Mouse (Mus musculus) yolk sac, embryonic 10.5 days (tissue): ENCODE measurements around the gene Pou5f1.

Source experiments
- DNase-seq: peaks from one replicate; pipeline ENCODE4 v3.0.0-alpha.2; 2017; ENCODE audit warnings: low spot score

Gene Pou5f1

GRCm38 (mm10) chr17:35512916-35513626 lies 7.3 kb downstream of the Pou5f1 start:
- no peak for DNase-seq

- peak; percentile 37 for DNase-seq
Measured at GRCm38 (mm10) chr17:35513886-35514285, 8.1 kb downstream of the Pou5f1 start.

DNA sequence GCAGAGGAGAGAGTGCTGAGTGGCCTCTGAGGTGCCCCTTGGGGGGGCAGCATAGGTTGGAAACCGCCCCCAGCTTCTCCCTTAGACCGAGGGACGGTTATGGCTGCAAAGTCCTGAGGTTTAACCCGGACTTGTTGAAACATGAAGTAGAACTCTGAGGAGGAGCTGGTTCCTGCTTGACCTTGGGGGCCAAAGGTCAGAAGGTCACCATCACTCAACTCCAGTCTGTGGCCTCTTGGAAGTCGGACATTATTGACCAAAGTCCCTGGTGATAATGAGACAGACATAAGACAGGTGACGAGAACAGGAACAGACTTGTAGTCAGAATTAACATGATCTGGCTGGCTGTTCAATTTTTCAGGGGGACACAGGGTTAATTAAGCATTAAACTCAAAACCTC lies 8.9 kb downstream of the Pou5f1 start:
- peak; percentile 77 for DNase-seq

DNA sequence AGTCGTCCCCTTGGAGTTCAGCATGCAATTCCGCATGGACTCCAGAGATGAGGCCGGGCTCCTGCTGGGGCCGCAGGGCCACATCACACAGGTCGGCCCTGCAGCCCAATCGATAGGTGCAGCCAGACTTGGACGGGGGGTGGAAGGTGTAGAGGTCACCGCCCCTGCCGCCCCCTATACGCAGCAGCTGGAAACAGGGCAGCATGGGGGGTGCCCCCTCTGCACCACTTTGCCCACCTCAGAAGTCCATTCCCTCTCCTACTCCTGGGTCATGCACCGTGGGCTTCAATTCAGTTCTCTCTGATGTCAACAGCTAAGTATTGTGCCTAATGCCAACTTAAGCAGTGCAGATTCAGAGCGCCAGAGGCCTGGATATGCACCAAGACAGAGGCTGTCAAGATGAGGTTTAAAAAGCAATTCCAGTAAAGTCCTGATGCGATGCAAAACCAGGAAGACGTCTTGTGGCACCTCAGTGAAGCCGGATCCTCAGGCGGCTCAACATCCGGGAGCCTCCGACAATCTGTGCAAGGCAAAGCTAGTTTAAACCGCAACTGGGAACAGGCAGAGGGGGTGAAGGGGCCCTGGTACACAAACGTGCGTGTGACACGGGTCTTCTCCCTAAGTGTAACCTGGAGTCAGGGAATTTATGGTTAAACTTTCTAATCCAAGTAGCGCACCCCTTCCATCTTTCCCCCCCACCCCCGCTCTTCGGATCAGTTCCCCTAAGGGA lies 10.3 kb downstream of the Pou5f1 start:
- DNase-seq: peak; percentile 7

GRCm38 (mm10) chr17:35516652-35517500 lies 11.1 kb downstream of the Pou5f1 start, which contains the start of the genes Tcf19 and Cchcr1:
Tcf19 (minus strand) TSS chr17:35516824.
Cchcr1 (plus strand) TSS chr17:35517100.
- DNase-seq: peak; percentile 99

DNA sequence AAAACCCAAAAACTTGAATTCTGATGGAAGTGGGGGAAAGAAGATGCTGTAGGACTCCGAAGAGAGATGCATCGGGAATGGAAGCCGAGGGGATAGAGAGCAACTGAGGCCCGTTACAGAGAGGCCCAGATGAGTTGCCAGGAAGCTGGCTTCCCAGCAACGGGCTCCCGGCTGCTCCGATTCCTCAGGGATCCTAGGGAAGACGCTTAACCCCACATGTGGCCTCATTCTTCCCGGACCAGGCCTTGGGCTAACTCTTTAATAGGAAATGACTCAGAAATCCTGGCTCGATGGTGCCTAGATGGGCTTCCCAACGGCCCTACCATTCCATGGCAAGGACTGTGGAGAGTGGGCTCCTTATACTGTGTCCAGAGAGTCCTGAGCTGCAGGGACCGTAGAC lies 11.7 kb downstream of the Pou5f1 start:
- no peak for DNase-seq

DNA sequence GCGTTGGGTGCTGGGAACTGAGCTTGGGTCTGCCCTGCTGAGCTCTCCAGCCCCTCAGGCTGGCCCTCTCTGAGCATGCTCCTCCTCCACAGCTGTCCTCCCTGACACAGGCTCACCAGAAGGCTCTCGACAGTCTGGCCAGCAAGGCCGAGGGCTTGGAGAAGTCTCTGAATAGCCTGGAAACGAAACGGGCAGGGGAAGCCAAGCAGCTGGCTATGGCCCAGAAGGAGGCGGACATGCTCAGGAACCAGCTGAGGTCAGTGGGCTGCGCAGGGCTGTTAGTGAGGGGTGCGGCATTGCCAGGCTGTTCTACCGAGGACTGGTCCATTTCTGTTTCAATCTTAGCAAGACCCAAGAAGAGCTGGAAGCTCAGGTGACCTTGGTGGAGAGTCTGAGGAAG lies 18.5 kb downstream of the Pou5f1 start:
- no peak for DNase-seq

DNA sequence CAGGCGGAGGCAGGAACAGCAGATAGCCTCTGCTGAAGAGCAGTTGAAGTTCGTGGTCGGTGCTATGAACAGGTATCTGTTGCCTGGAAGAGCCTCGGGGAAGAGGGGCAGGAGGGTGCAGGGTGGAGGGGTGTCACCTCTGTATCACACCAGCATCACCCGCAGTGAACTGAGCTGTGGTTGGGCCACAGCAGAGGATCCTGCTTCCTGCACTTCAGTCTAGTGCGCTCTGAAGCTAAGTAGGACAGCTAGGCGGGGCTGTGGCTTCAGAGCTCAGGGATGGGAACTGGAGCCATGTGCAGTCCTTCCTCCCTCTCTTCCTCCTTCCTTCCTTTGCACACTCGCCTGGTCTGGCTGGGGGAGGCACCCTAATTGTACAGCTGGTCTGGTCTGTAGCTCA lies 20.8 kb downstream of the Pou5f1 start:
- DNase-seq: no peak

GRCm38 (mm10) chr17:35532360-35532759 lies 26.5 kb downstream of the Pou5f1 start:
- DNase-seq: no peak

DNA sequence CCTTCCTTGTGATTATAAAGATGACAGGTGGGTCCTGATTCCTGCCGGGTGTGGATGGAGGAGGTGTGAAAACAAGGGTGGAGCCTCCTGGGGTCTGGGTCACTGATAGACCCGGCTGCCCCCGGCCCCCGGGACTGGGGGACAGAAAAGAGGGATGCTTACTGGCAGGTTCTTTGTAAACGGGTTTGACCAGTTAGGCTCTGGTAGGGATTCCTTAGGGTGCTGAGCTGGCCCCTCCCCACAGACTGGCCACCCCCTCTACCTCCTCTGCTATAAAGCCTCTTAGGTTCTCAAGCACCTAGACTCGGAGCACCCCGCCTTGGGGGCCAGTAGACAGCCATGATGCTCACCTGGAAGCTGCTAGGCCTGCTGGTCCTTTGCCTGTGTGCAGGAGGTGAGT lies 27.1 kb downstream of the Pou5f1 start, which contains the start of gene Psors1c2:
Psors1c2 (plus strand) TSS at position 301 of the 400 bp plus-strand sequence.
- no peak for DNase-seq

DNA sequence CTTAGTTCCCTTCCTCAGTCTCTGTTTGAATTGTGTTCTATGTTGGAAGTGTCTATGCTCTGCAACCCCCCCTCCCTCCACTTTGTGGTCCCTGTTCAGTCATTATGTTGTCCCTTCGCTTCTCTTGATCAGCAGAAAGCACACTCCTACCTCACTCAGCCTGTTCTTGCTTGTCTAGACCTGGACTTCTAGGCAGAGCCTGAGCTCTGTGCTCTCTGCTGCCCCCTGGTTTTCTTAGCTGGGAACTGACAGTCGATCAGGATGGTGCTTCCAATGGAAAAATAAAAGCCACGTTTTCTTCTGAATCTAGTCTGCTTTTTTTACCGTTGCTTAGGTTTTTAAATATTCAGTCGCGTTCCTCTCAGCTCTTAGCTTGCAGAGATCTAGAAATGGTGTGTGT lies 28.5 kb downstream of the Pou5f1 start:
- peak; percentile 53 for DNase-seq

GRCm38 (mm10) chr17:35537421-35537820 lies 31.6 kb downstream of the Pou5f1 start:
- no peak for DNase-seq

DNA sequence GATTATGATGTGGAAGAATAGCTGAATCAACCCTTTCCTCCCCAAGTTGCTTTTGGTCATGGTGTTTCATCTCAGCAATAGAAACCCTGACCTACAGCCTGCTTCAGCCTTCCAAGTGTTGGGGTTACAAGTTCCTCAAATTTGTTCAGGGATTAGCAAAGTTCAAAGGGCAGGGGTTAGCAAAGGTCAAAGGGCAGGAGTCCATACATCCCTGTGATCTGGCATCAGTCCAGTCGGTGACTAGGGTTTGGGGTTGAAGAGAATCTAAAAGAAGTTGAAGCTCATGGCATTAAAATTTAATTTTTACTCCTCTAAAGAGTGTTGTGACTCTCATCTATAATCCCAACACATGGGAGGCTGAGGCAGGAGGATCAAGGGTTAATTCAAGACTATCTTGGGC lies 32.7 kb downstream of the Pou5f1 start:
- peak; percentile 75 for DNase-seq

DNA sequence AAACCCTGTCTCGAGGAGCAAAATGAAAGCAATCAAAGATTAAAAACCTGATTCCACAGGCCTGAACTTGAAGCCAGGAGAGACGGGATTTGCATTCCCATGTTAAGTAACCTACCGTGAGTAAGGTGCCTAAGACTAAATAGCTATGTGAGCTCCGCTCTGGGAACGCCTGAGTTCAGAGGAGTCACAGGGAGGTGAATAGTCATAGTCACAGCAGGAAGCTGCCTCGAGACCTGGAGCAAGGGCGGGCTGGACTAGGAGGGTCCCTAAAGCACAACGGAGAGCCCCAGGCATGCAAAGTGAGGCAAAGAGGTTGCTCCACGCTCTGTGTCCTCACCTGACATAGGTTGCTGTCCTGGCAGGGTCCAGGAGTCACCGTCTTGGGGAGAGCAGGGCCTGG lies 33.7 kb downstream of the Pou5f1 start:
- DNase-seq: no peak

DNA sequence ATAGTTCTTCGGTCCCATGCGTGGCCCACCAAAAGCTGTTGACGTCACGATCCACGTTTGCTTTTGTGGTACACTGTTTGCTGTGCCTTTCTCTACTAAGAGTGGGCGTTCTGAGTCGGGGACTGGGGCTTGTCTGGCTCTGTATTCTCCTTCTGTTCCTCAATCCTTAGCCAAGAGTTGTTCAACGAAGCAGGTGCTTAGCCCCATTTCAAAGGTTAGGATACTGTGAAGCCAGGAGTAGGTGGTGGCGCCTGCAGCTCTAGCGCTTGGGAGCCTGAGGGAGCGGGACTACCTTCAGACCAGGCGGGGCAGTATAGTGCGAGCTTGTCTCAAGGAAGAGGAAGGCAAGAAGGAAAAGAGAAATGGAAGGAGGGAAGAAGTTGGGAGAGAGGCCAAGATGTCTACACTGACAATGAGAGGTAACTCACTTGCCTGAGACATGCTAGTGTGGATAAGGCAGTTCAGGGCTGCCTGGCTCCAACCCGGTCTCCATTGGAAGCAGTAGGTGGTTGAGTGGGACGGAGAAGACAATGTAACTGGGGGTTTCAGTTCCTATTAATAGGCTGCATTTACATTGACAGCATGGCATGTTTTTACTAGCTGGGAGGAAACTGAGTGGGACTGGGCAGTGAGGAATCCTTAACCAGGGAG lies 37.1 kb downstream of the Pou5f1 start:
- no peak for DNase-seq

GRCm38 (mm10) chr17:35543412-35543861 lies 37.6 kb downstream of the Pou5f1 start:
- DNase-seq: no peak

GRCm38 (mm10) chr17:35544001-35544400 lies 38.2 kb downstream of the Pou5f1 start:
- no peak for DNase-seq

- no peak for DNase-seq
Measured at GRCm38 (mm10) chr17:35544680-35545079, 38.9 kb downstream of the Pou5f1 start.

GRCm38 (mm10) chr17:35547465-35547864 lies 41.6 kb downstream of the Pou5f1 start:
- no peak for DNase-seq

- DNase-seq: no peak
Measured at GRCm38 (mm10) chr17:35548636-35549035, 42.8 kb downstream of the Pou5f1 start.

DNA sequence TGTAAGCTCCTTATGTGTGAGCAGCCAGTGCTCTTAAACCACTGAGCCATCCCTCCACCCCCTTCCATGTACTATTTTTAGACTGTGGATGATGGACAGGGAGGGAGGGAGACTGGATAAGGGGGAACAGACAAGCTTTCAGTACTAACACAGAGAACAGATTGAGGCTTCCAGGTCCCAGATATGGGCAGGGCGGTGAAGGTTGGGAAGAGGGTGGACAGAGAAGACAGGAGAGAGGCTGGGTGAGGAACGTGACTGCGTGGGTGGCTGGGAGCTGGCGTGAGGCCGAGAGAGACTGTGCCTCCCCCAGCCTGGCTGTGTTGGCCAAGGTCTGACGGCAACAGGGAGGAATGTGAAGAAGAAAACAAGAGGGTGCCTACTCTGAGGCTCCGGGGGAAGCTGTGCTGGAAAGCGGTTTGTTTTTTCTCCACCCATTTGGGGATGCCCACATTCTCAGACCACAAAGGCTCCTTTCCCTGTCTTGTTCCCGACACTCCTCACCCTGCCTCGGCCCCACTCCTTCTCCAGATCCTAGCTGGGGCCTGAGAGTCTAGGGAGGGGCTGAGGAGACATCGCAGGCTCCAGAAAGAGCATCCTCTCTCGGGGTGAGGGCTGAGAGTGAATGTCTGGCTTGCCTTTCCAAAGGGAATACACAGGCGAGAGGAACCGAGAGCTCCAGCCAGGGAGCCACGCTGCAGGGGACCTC lies 43.8 kb downstream of the Pou5f1 start:
- no peak for DNase-seq
